8 mouse cellular contexts compared by ENCODE assay signal in the genomic region with DNA sequence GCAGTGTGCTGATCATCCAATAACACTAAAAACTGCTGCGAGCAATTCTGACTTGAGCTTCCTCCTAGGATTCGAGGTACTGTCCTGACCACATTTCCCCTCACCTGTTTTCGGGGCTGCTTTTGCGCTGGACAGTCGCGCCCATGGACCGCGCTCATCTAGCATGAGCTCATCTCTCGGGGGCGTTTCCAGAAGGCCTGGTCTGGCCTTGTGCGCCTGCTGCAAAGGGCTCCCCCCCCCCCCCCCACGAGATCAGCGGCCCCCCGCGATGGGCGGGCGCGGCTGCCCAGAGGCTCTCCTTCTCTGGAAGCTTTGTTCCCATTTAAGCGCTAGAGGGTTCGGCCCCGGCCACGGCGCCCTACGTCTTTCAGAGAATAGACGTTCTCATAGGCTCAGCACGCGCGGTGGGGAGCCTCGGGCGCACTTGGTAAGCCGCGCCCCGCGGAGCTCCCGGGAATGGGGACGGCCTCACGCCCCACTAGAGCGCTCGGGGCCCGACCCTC. TPM values are rescaled to one million over a fixed set of nuclear protein-coding genes. Genes with fewer than 3 reads are reported as not detected.
A peak's percentile ranks its signal among the peaks of the same experiment; 100 is the strongest.
DNase-seq lines count a peak whose midpoint lies in the region; ATAC-seq and TF ChIP-seq lines count a peak whose summit lies in the region.

No protein-coding gene starts in this region.

- peak overlapping the region; percentile 99 for H3K27ac ChIP-seq in heart, embryonic 10.5 days
- peak overlapping the region; percentile 28 for H3K27ac ChIP-seq in thymus, adult 2 months (ENCODE audit: control insufficient read depth, insufficient read depth, low read length)
- peak overlapping the region; percentile 100 for H3K27ac ChIP-seq in hindbrain, embryonic 16.5 days (ENCODE audit: low read depth, low read length)
- peak overlapping the region; percentile 99 for H3K27ac ChIP-seq in midbrain, postnatal 0 days (ENCODE audit: low read depth, low read length)

- no peak for DNase-seq in heart, embryonic 10.5 days (ENCODE audit: low spot score)
- no peak for DNase-seq in heart, postnatal 10 days
- DNase-seq in thymus, adult 2 months: no peak
- DNase-seq in thymus, postnatal 36 days: no peak
- no peak for DNase-seq in midbrain, postnatal 0 days (ENCODE audit: low spot score)
- DNase-seq in right cerebral cortex, postnatal 4 days: no peak
- no peak for DNase-seq in lung, postnatal 36 days

- intact Hi-C loops in heart, postnatal 10 days (cut with DNase I): loop anchor here (2.0 to 10.0 kb wide), 2 partner anchors 93 to 403 kb away; no protein-coding TSS in a partner anchor

- H3K9ac ChIP-seq in hindbrain, embryonic 16.5 days (ENCODE audit: low read depth, low read length): peak overlapping the region; percentile 94
- peak overlapping the region; percentile 96 for H3K9ac ChIP-seq in midbrain, postnatal 0 days (replicated peaks; ENCODE audit: low read length, poor library complexity, severe bottlenecking)

- TF ChIP-seq POLR2A in thymus, adult 2 months (IDR thresholded peaks at IDR 0.05; ENCODE audit: control insufficient read depth, extremely low read depth, insufficient read depth, low read length, poor library complexity): no peak

- H3K9me3 ChIP-seq in heart, embryonic 10.5 days: no peaks in the 10 kb centered on the region
- H3K9me3 ChIP-seq in hindbrain, embryonic 16.5 days (ENCODE audit: control insufficient read depth, low read length): no peaks in the 10 kb centered on the region
- H3K9me3 ChIP-seq in midbrain, postnatal 0 days (ENCODE audit: low read length): no peaks in the 10 kb centered on the region

- peak; percentile 7; the same call in 1 of the 2 replicates for ATAC-seq in hindbrain, embryonic 16.5 days
- ATAC-seq in midbrain, postnatal 0 days (ENCODE audit: low FRiP score): no peak

- H3K36me3 ChIP-seq in heart, embryonic 10.5 days: no peaks in the 10 kb centered on the region
- H3K36me3 ChIP-seq in thymus, adult 2 months (ENCODE audit: control insufficient read depth, insufficient read depth, low read length): no peaks in the 10 kb centered on the region
- H3K36me3 ChIP-seq in hindbrain, embryonic 16.5 days (ENCODE audit: control insufficient read depth, insufficient read depth, low read length): no peaks in the 10 kb centered on the region
- no peaks in the 10 kb centered on the region for H3K36me3 ChIP-seq in midbrain, postnatal 0 days (ENCODE audit: insufficient read depth, low read length)

- under 1% methylated on average over 40 of the region's 40 CpGs for WGBS in heart, embryonic 10.5 days
- 1% methylated on average over 40 of the region's 40 CpGs for WGBS in thymus, adult 2 months
- under 1% methylated on average over 40 of the region's 40 CpGs for WGBS in hindbrain, embryonic 16.5 days
- under 1% methylated on average over 35 of the region's 40 CpGs for WGBS in midbrain, postnatal 0 days

- peak overlapping the region; percentile 82 for H3K4me2 ChIP-seq in hindbrain, embryonic 16.5 days (ENCODE audit: low read length)
- peak overlapping the region; percentile 77 for H3K4me2 ChIP-seq in midbrain, postnatal 0 days (ENCODE audit: low read depth, low read length, poor library complexity, severe bottlenecking)

- no peaks in the 10 kb centered on the region for H3K27me3 ChIP-seq in heart, embryonic 10.5 days (ENCODE audit: insufficient read depth, poor library complexity, severe bottlenecking)
- no peaks in the 10 kb centered on the region for H3K27me3 ChIP-seq in thymus, adult 2 months (ENCODE audit: control insufficient read depth, insufficient read depth, low read length)
- no peaks in the 10 kb centered on the region for H3K27me3 ChIP-seq in hindbrain, embryonic 16.5 days (replicated peaks; ENCODE audit: control insufficient read depth, insufficient read depth, low read length)
- no peaks in the 10 kb centered on the region for H3K27me3 ChIP-seq in midbrain, postnatal 0 days (ENCODE audit: insufficient read depth, low read length)

- peak overlapping the region; percentile 93 for H3K4me3 ChIP-seq in heart, embryonic 10.5 days
- peak overlapping the region; percentile 58 for H3K4me3 ChIP-seq in thymus, adult 2 months (ENCODE audit: control insufficient read depth, insufficient read depth, low read length)
- H3K4me3 ChIP-seq in hindbrain, embryonic 16.5 days (ENCODE audit: low read length): peak overlapping the region; percentile 97
- H3K4me3 ChIP-seq in midbrain, postnatal 0 days (ENCODE audit: low read depth, low read length): peak overlapping the region; percentile 92

- no peak for TF ChIP-seq CTCF in thymus, adult 2 months (IDR thresholded peaks at IDR 0.05; ENCODE audit: borderline replicate concordance, control insufficient read depth, extremely low read depth, insufficient read depth, low read length, poor library complexity)
- no peak for TF ChIP-seq CTCF in midbrain, postnatal 0 days (IDR thresholded peaks at IDR 0.05)

- peaks cover 15% of the 10 kb centered on the region for H3K4me1 ChIP-seq in heart, embryonic 10.5 days
- H3K4me1 ChIP-seq in thymus, adult 2 months (replicated peaks; ENCODE audit: control insufficient read depth, insufficient read depth, low read length): no peaks in the 10 kb centered on the region
- H3K4me1 ChIP-seq in hindbrain, embryonic 16.5 days (ENCODE audit: control insufficient read depth, insufficient read depth, low read depth, low read length): peaks cover 6% of the 10 kb centered on the region
- H3K4me1 ChIP-seq in midbrain, postnatal 0 days (ENCODE audit: insufficient read depth, low read length): 0 out of 2 replicates have a peak, but pooled peaks cover 3% of the 10 kb centered on the region

RNA-seq across cellular contexts. Expression of a gene that starts 0.6 kb away (rescaled TPM):
- 39.3 and 47.8 TPM in 2 replicates for polyA plus RNA-seq in heart, embryonic 10.5 days (2016; fragmentation: Nextera tagmentation; extraction: Ambion mirVana)
- total RNA-seq in heart, postnatal 10 days (2021): 10 to 100 TPM; 68.7 to 69.9 TPM
- polyA plus RNA-seq in thymus, adult 2 months (2012; rRNA removed): 25.1 and 33.1 TPM in 2 replicates
- 123 and 131 TPM in 2 replicates for polyA plus RNA-seq in hindbrain, embryonic 16.5 days (2015; fragmentation: Nextera tagmentation; extraction: Ambion mirVana)
- 116 and 148 TPM in 2 replicates for total RNA-seq in midbrain, postnatal 0 days (2014; rRNA removed)
- polyA plus RNA-seq in midbrain, postnatal 0 days (2015; fragmentation: Nextera tagmentation; extraction: Ambion mirVana): 135 and 150 TPM in 2 replicates

Comparison
In these comparisons a context has a peak if more than half of its experiments do, and no peak if none do; other contexts are left out.
1. H3K27ac ChIP-seq: peak in every context shown above with its lines; median percentile 100 in hindbrain, embryonic 16.5 days; 99 in heart, embryonic 10.5 days; 99 in midbrain, postnatal 0 days; 28 in thymus, adult 2 months.